Mouse (Mus musculus): ENCODE measurements around the gene Klhl25. TPM values are rescaled to one million over a fixed set of nuclear protein-coding genes. Genes with fewer than 3 reads are reported as not detected.
"Not testable (repeated sequence)": the region's sequence is repeated elsewhere in the genome, so short reads cannot be mapped to it uniquely, and the experiment has no call there.

The Klhl25 gene
- polyA plus RNA-seq, 1 experiment from 2014 or later, result 21.2 TPM

GRCm38 (mm10) chr7:75879436-75879835 lies 31.3 kb downstream of the Klhl25 start:
- not testable (repeated sequence) for H3K27ac ChIP-seq (ENCODE audit: low read depth, low read length); H3K36me3 ChIP-seq (ENCODE audit: control insufficient read depth, insufficient read depth, low read length); ATAC-seq (ENCODE audit: low FRiP score); H3K4me1 ChIP-seq (ENCODE audit: control insufficient read depth, insufficient read depth, low read length); H3K9me3 ChIP-seq (ENCODE audit: control insufficient read depth, low read length); H3K4me3 ChIP-seq (ENCODE audit: low read depth, low read length); H3K9ac ChIP-seq (ENCODE audit: low read length); H3K4me2 ChIP-seq; H3K27me3 ChIP-seq (ENCODE audit: control insufficient read depth, insufficient read depth, low read length)
- DNase-seq (ENCODE audit: low spot score, missing footprints), result peak; percentile 75
- 86% methylated on average over 2 of the region's 2 CpGs for WGBS

- H3K9me3 ChIP-seq (ENCODE audit: control insufficient read depth, low read length), result no peaks in the 10 kb centered on the region
- no peak overlapping the region for H3K4me3 ChIP-seq (ENCODE audit: low read depth, low read length)
- no peak overlapping the region for H3K9ac ChIP-seq (ENCODE audit: low read length)
- peak; percentile 57 for ATAC-seq (ENCODE audit: low FRiP score)
- no peak for DNase-seq (ENCODE audit: low spot score, missing footprints)
- 0 out of 2 replicates have a peak, but pooled peaks cover 2% of the 10 kb centered on the region for H3K4me1 ChIP-seq (ENCODE audit: control insufficient read depth, insufficient read depth, low read length)
- H3K4me2 ChIP-seq, result no peak overlapping the region
- WGBS, result 76% methylated on average over 8 of the region's 8 CpGs
- no peaks in the 10 kb centered on the region for H3K27me3 ChIP-seq (ENCODE audit: control insufficient read depth, insufficient read depth, low read length)
- H3K27ac ChIP-seq (ENCODE audit: low read depth, low read length), result no peak overlapping the region
- no peaks in the 10 kb centered on the region for H3K36me3 ChIP-seq (ENCODE audit: control insufficient read depth, insufficient read depth, low read length)
Observed at GRCm38 (mm10) chr7:75880236-75880635, 32.1 kb downstream of the Klhl25 start.

- DNase-seq (ENCODE audit: low spot score, missing footprints), result peak; percentile 98
- WGBS, result 8% methylated on average over 8 of the region's 8 CpGs
- no peaks in the 10 kb centered on the region for H3K27me3 ChIP-seq (ENCODE audit: control insufficient read depth, insufficient read depth, low read length)
- ATAC-seq (ENCODE audit: low FRiP score), result peak; percentile 92
- no peak overlapping the region for H3K4me2 ChIP-seq
- no peak overlapping the region for H3K4me3 ChIP-seq (ENCODE audit: low read depth, low read length)
- no peaks in the 10 kb centered on the region for H3K9me3 ChIP-seq (ENCODE audit: control insufficient read depth, low read length)
- 0 out of 2 replicates have a peak, but pooled peaks cover 2% of the 10 kb centered on the region for H3K4me1 ChIP-seq (ENCODE audit: control insufficient read depth, insufficient read depth, low read length)
- H3K36me3 ChIP-seq (ENCODE audit: control insufficient read depth, insufficient read depth, low read length), result no peaks in the 10 kb centered on the region
- H3K27ac ChIP-seq (ENCODE audit: low read depth, low read length), result no peak overlapping the region
- no peak overlapping the region for H3K9ac ChIP-seq (ENCODE audit: low read length)
Observed at GRCm38 (mm10) chr7:75880650-75881049, 32.5 kb downstream of the Klhl25 start.

GRCm38 (mm10) chr7:75881376-75881775 lies 33.3 kb downstream of the Klhl25 start:
- 70% methylated on average over 6 of the region's 6 CpGs for WGBS
- no peak overlapping the region for H3K4me3 ChIP-seq (ENCODE audit: low read depth, low read length)
- no peak overlapping the region for H3K9ac ChIP-seq (ENCODE audit: low read length)
- no peak for ATAC-seq (ENCODE audit: low FRiP score)
- no peaks in the 10 kb centered on the region for H3K27me3 ChIP-seq (ENCODE audit: control insufficient read depth, insufficient read depth, low read length)
- no peak for DNase-seq (ENCODE audit: low spot score, missing footprints)
- 0 out of 2 replicates have a peak, but pooled peaks cover 2% of the 10 kb centered on the region for H3K4me1 ChIP-seq (ENCODE audit: control insufficient read depth, insufficient read depth, low read length)
- no peak overlapping the region for H3K4me2 ChIP-seq
- H3K27ac ChIP-seq (ENCODE audit: low read depth, low read length), result no peak overlapping the region
- H3K9me3 ChIP-seq (ENCODE audit: control insufficient read depth, low read length), result no peaks in the 10 kb centered on the region
- H3K36me3 ChIP-seq (ENCODE audit: control insufficient read depth, insufficient read depth, low read length), result no peaks in the 10 kb centered on the region

GRCm38 (mm10) chr7:75881791-75882190 lies 33.7 kb downstream of the Klhl25 start:
- no peak for DNase-seq (ENCODE audit: low spot score, missing footprints)
- no peaks in the 10 kb centered on the region for H3K27me3 ChIP-seq (ENCODE audit: control insufficient read depth, insufficient read depth, low read length)
- no peak overlapping the region for H3K27ac ChIP-seq (ENCODE audit: low read depth, low read length)
- H3K4me2 ChIP-seq, result no peak overlapping the region
- H3K9ac ChIP-seq (ENCODE audit: low read length), result no peak overlapping the region
- no peak for ATAC-seq (ENCODE audit: low FRiP score)
- 76% methylated on average over 3 of the region's 3 CpGs for WGBS
- no peaks in the 10 kb centered on the region for H3K9me3 ChIP-seq (ENCODE audit: control insufficient read depth, low read length)
- 0 out of 2 replicates have a peak, but pooled peaks cover 2% of the 10 kb centered on the region for H3K4me1 ChIP-seq (ENCODE audit: control insufficient read depth, insufficient read depth, low read length)
- no peaks in the 10 kb centered on the region for H3K36me3 ChIP-seq (ENCODE audit: control insufficient read depth, insufficient read depth, low read length)
- H3K4me3 ChIP-seq (ENCODE audit: low read depth, low read length), result no peak overlapping the region

GRCm38 (mm10) chr7:75891466-75891865 lies 43.4 kb downstream of the Klhl25 start:
- no peak for ATAC-seq (ENCODE audit: low FRiP score)

GRCm38 (mm10) chr7:75892737-75893136 lies 44.6 kb downstream of the Klhl25 start:
- 72% methylated on average over 3 of the region's 3 CpGs for WGBS
- ATAC-seq (ENCODE audit: low FRiP score) (no peak), DNase-seq (ENCODE audit: low spot score, missing footprints) (peak; percentile 28)
- Histone ChIP-seq H3K9me3 (ENCODE audit: control insufficient read depth, low read length) (no peaks in the 10 kb centered on the region), H3K4me1 (ENCODE audit: control insufficient read depth, insufficient read depth, low read length) (no peaks in the 10 kb centered on the region), H3K27ac (ENCODE audit: low read depth, low read length) (no peak overlapping the region), H3K36me3 (ENCODE audit: control insufficient read depth, insufficient read depth, low read length) (no peaks in the 10 kb centered on the region), H3K4me2 (no peak overlapping the region), H3K27me3 (ENCODE audit: control insufficient read depth, insufficient read depth, low read length) (no peaks in the 10 kb centered on the region), H3K4me3 (ENCODE audit: low read depth, low read length) (no peak overlapping the region), H3K9ac (ENCODE audit: low read length) (no peak overlapping the region)

More at GRCm38 (mm10) chr7:75891466-75891865, 43.4 kb downstream of the Klhl25 start:
- Histone ChIP-seq H3K9ac (ENCODE audit: low read length) (no peak overlapping the region), H3K27me3 (ENCODE audit: control insufficient read depth, insufficient read depth, low read length) (no peaks in the 10 kb centered on the region), H3K27ac (ENCODE audit: low read depth, low read length) (no peak overlapping the region), H3K36me3 (ENCODE audit: control insufficient read depth, insufficient read depth, low read length) (no peaks in the 10 kb centered on the region), H3K9me3 (ENCODE audit: control insufficient read depth, low read length) (no peaks in the 10 kb centered on the region), H3K4me3 (ENCODE audit: low read depth, low read length) (no peak overlapping the region), H3K4me1 (ENCODE audit: control insufficient read depth, insufficient read depth, low read length) (no peaks in the 10 kb centered on the region), H3K4me2 (no peak overlapping the region)
- DNase-seq (ENCODE audit: low spot score, missing footprints), result peak; percentile 56
- WGBS, result 89% methylated on average over 4 of the region's 4 CpGs

GRCm38 (mm10) chr7:75893709-75894108 lies 45.6 kb downstream of the Klhl25 start:
- DNase-seq (ENCODE audit: low spot score, missing footprints) (peak; percentile 19), ATAC-seq (ENCODE audit: low FRiP score) (no peak)
- H3K27me3 ChIP-seq (ENCODE audit: control insufficient read depth, insufficient read depth, low read length), result no peaks in the 10 kb centered on the region
- H3K4me1 ChIP-seq (ENCODE audit: control insufficient read depth, insufficient read depth, low read length), result no peaks in the 10 kb centered on the region
- WGBS, result 90% methylated on average over 8 of the region's 8 CpGs
- H3K4me2 ChIP-seq, result no peak overlapping the region
- no peak overlapping the region for H3K27ac ChIP-seq (ENCODE audit: low read depth, low read length)
- no peaks in the 10 kb centered on the region for H3K36me3 ChIP-seq (ENCODE audit: control insufficient read depth, insufficient read depth, low read length)
- no peaks in the 10 kb centered on the region for H3K9me3 ChIP-seq (ENCODE audit: control insufficient read depth, low read length)
- H3K9ac ChIP-seq (ENCODE audit: low read length), result no peak overlapping the region
- no peak overlapping the region for H3K4me3 ChIP-seq (ENCODE audit: low read depth, low read length)

GRCm38 (mm10) chr7:75897041-75897440 lies 48.9 kb downstream of the Klhl25 start:
- no peak overlapping the region for H3K4me2 ChIP-seq
- no peaks in the 10 kb centered on the region for H3K4me1 ChIP-seq (ENCODE audit: control insufficient read depth, insufficient read depth, low read length)
- H3K27me3 ChIP-seq (ENCODE audit: control insufficient read depth, insufficient read depth, low read length), result no peaks in the 10 kb centered on the region
- no peak overlapping the region for H3K9ac ChIP-seq (ENCODE audit: low read length)
- no peaks in the 10 kb centered on the region for H3K36me3 ChIP-seq (ENCODE audit: control insufficient read depth, insufficient read depth, low read length)
- H3K4me3 ChIP-seq (ENCODE audit: low read depth, low read length), result no peak overlapping the region
- no peak for ATAC-seq (ENCODE audit: low FRiP score)
- 86% methylated on average over 5 of the region's 5 CpGs for WGBS
- H3K9me3 ChIP-seq (ENCODE audit: control insufficient read depth, low read length), result no peaks in the 10 kb centered on the region
- no peak overlapping the region for H3K27ac ChIP-seq (ENCODE audit: low read depth, low read length)
- DNase-seq (ENCODE audit: low spot score, missing footprints), result peak; percentile 73

Measured in midbrain, embryonic 11.5 days (tissue).